Mouse (Mus musculus) spleen, adult 2 months (tissue): ENCODE results near the gene Mup10. TPM values are rescaled to one million over a fixed set of nuclear protein-coding genes. Genes with fewer than 3 reads are reported as not detected.
"Not testable (repeated sequence)": the region's sequence is repeated elsewhere in the genome, so short reads cannot be mapped to it uniquely, and the experiment has no call there.

Experiments used
- DNase-seq, 2 experiments: peaks; one replicate each; pipeline versions ENCODE4 v3.0.0 to v3.0.0-alpha.2; 2012 to 2021; ENCODE audit warnings: low spot score in 2 of 2, low read depth in 1 of 2
- H3K27ac ChIP-seq: fragments of 200-500 bp; 2 replicates; pipeline ENCODE4 v1.5.1; 2012; ENCODE audit warnings: low read length, inconsistent platforms; ENCODE audit not compliant: insufficient read depth
- H3K27me3 ChIP-seq: fragments of 200-500 bp; 2 replicates; pipeline ENCODE4 v1.6.1; 2012; ENCODE audit warnings: mild to moderate bottlenecking, moderate library complexity, low read length, inconsistent platforms; ENCODE audit not compliant: control insufficient read depth, insufficient read depth
- H3K36me3 ChIP-seq: fragments of 200-500 bp; 2 replicates; pipeline ENCODE4 v1.6.1; 2012; ENCODE audit warnings: mild to moderate bottlenecking, low read length, inconsistent platforms; ENCODE audit not compliant: control insufficient read depth, insufficient read depth
- H3K4me1 ChIP-seq: fragments of 200-500 bp; 2 replicates; pipeline ENCODE4 v1.6.1; 2011; ENCODE audit warnings: inconsistent platforms; ENCODE audit not compliant: control insufficient read depth, insufficient read depth, insufficient read length
- H3K4me3 ChIP-seq: fragments of 200-500 bp; 2 replicates; pipeline ENCODE4 v1.5.1; 2011; ENCODE audit warnings: mild to moderate bottlenecking, inconsistent platforms; ENCODE audit not compliant: insufficient read depth, insufficient read length; ENCODE audit errors: extremely low read depth
- WGBS: fragments of 180-500 bp; shearing (Covaris S2); methylation state at CpG from one replicate; pipeline ENCODE4 v1.1.7; 2018; 5-methylcytosine and 5-hydroxymethylcytosine counted together
- polyA plus RNA-seq: library from polyadenylated mRNA; depleted of rRNA; stranded (reverse); fragments of >200 nt; gene quantifications from 2 replicates; pipeline ENCODE4 v1.2.3, GENCODE M21; 2012; rRNA removed

The Mup10 gene
- polyA plus RNA-seq, result not detected in 2 replicates

DNA sequence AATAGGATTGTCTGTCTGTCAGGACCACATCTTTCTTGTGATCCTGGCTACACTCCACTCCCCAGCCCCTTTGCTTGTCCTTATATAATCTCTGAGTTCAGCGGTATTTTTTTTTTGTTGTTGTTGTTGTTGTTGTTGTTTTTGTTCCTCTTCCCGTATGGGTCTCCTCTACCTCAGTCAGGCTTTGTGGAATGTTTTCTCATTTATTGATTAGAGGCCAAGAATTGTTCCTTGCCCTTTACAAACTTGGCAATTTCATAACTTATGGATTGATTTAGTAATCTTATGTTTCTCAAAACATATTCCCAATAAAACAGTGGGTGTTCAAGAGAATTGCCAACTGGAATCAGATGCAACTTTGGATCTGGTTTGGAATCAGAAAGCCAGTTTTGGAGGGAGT, at the start of gene Mup10:
Mup10 (minus strand) TSS at position 101 of the 400 bp plus-strand sequence.
- not testable (repeated sequence) for H3K4me1 ChIP-seq, H3K27ac ChIP-seq, DNase-seq, H3K4me3 ChIP-seq, H3K27me3 ChIP-seq, H3K36me3 ChIP-seq
- 92% methylated on average over 2 of the region's 2 CpGs for WGBS

Other genes with a start within 250 kb of the Mup10 start
- gene Mup9, start 160.2 kb downstream of the Mup10 start, polyA plus RNA-seq, result not detected in 2 replicates
- gene Mup1, start 80.2 kb downstream of the Mup10 start, polyA plus RNA-seq, result not detected in 2 replicates
- gene Mup11, start 80.2 kb upstream of the Mup10 start, polyA plus RNA-seq, result not detected in 2 replicates
- not detected in 2 replicates for gene Mup12, start 159.1 kb upstream of the Mup10 start, polyA plus RNA-seq
- not detected in 2 replicates for gene Mup22, start 239.3 kb upstream of the Mup10 start, polyA plus RNA-seq